Mouse (Mus musculus) intestine, embryonic 15.5 days (tissue): ENCODE data around the gene Ncoa1. TPM values are rescaled to one million over a fixed set of nuclear protein-coding genes. Genes with fewer than 3 reads are reported as not detected.

Source experiments
- ATAC-seq: fragments of 200-750 bp; cut with Nextera tagmentation; 2 replicates; pipeline ENCODE4 v1.8.0; 2017; ENCODE audit warnings: moderate TSS enrichment, moderate library complexity
- H3K27ac ChIP-seq: fragments of 300-500 bp; sonication (generic); 2 replicates; pipeline ENCODE4 v1.5.1; 2015; ENCODE audit warnings: mild to moderate bottlenecking, inconsistent platforms
- H3K27me3 ChIP-seq: fragments of 300-500 bp; sonication (generic); replicated peaks from 2 replicates; pipeline ENCODE4 v1.6.1; 2015; ENCODE audit warnings: inconsistent platforms
- H3K36me3 ChIP-seq: fragments of 300-500 bp; sonication (generic); 2 replicates; pipeline ENCODE4 v1.6.1; 2015; ENCODE audit warnings: inconsistent platforms
- H3K4me1 ChIP-seq: fragments of 300-500 bp; sonication (generic); replicated peaks from 2 replicates; pipeline ENCODE4 v1.6.1; 2015; ENCODE audit warnings: inconsistent platforms
- H3K4me2 ChIP-seq: fragments of 300-500 bp; sonication (generic); replicated peaks from 2 replicates; pipeline ENCODE4 v1.6.1; 2015; ENCODE audit warnings: mild to moderate bottlenecking, inconsistent platforms
- H3K4me3 ChIP-seq: fragments of 300-500 bp; sonication (generic); replicated peaks from 2 replicates; pipeline ENCODE4 v1.5.1; 2015; ENCODE audit warnings: inconsistent platforms
- H3K9ac ChIP-seq: fragments of 300-500 bp; sonication (generic); 2 replicates; pipeline ENCODE4 v1.6.1; 2015; ENCODE audit warnings: inconsistent platforms
- H3K9me3 ChIP-seq: fragments of 300-500 bp; sonication (generic); 2 replicates; pipeline ENCODE4 v1.6.1; 2016; ENCODE audit warnings: inconsistent platforms
- WGBS: fragments of 180-500 bp; shearing (Covaris S2); methylation state at CpG from one replicate; pipeline ENCODE4 v1.1.7; 2015; 5-methylcytosine and 5-hydroxymethylcytosine counted together
- polyA plus RNA-seq: library from polyadenylated mRNA; unstranded; fragments of >200 nt; fragmentation: Nextera tagmentation; extraction: Ambion mirVana; gene quantifications from 2 replicates; pipeline ENCODE4 v1.2.1, GENCODE M21; 2015

The Ncoa1 gene
- polyA plus RNA-seq, 1 experiment from 2014 or later = 6.3 TPM

- Histone ChIP-seq H3K27me3 (no peaks in the 10 kb centered on the region), H3K4me3 (peak overlapping the region; percentile 68), H3K27ac (no peak overlapping the region), H3K4me2 (peak overlapping the region; percentile 71), H3K36me3 (0 out of 2 replicates have a peak, but pooled peaks cover 11% of the 10 kb centered on the region), H3K4me1 (0 out of 2 replicates have a peak, but pooled peaks cover 7% of the 10 kb centered on the region), H3K9ac (peak overlapping the region; percentile 57), H3K9me3 (no peaks in the 10 kb centered on the region)
- ATAC-seq = no peak
- 33% methylated on average over 4 of the region's 4 CpGs for WGBS
Measured at GRCm38 (mm10) chr12:4232777-4233176, 244.2 kb downstream of the Ncoa1 start.

DNA sequence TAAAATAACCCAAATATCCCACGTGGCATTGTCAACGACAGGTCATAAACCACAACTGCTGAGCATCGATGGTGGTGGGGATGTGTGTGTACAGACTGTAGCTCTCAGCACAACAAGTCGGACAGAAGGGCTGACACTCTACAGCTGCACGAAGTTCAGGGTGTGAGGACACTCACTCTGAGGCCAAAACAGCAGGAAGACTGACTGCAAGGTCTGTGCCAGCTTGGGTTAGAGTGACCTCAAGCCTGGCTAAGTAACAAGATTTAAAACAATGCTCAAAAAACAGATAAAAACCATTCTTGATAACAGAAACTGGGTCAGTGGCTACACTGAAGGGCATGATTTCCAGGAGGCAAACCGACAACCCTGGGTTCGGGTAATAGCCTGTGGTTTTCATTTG, 246.8 kb downstream of the Ncoa1 start:
- ATAC-seq = no peak
- Histone ChIP-seq H3K4me1 (0 out of 2 replicates have a peak, but pooled peaks cover 7% of the 10 kb centered on the region), H3K9ac (no peak overlapping the region), H3K27me3 (no peaks in the 10 kb centered on the region), H3K4me2 (no peak overlapping the region), H3K36me3 (peaks cover 20% of the 10 kb centered on the region; the same call in 1 of the 2 replicates), H3K9me3 (no peaks in the 10 kb centered on the region), H3K27ac (no peak overlapping the region), H3K4me3 (no peak overlapping the region)
- 91% methylated on average over 7 of the region's 7 CpGs for WGBS

- H3K36me3 ChIP-seq = peaks cover 12% of the 10 kb centered on the region; the same call in 1 of the 2 replicates
- no peaks in the 10 kb centered on the region for H3K4me1 ChIP-seq
- no peak overlapping the region for H3K9ac ChIP-seq
Measured at GRCm38 (mm10) chr12:4212908-4213307, 264.1 kb downstream of the Ncoa1 start.

DNA sequence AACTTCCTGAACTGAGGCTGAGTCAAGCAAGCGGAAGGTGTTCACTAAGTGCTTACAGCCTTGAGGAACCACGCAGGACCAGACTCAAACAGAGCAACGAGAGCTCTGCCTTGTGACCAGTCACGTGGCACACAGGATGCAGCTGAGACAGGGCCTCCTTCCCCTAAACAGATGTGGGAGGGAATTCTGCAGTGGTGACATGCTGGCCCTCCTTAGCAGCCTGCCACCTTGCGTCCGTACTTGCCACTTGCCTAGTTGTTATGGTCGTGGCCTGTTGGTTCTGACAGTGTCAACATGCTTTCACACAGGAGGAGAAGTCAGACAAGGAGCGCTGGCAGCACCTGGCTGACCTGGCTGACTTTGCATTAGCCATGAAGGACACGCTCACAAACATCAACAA, 265.8 kb downstream of the Ncoa1 start:
- no peak for ATAC-seq
- Histone ChIP-seq H3K4me2 (no peak overlapping the region), H3K27me3 (no peaks in the 10 kb centered on the region), H3K4me3 (no peak overlapping the region), H3K9me3 (no peaks in the 10 kb centered on the region), H3K4me1 (no peaks in the 10 kb centered on the region), H3K27ac (no peak overlapping the region), H3K9ac (no peak overlapping the region), H3K36me3 (peaks cover 13% of the 10 kb centered on the region; the same call in 1 of the 2 replicates)
- 88% methylated on average over 9 of the region's 9 CpGs for WGBS

More at GRCm38 (mm10) chr12:4212908-4213307, 264.1 kb downstream of the Ncoa1 start:
- ATAC-seq = peak; percentile 32; the same call in 1 of the 2 replicates
- no peaks in the 10 kb centered on the region for H3K9me3 ChIP-seq
- no peak overlapping the region for H3K4me2 ChIP-seq
- H3K27ac ChIP-seq = no peak overlapping the region
- no peaks in the 10 kb centered on the region for H3K27me3 ChIP-seq
- no peak overlapping the region for H3K4me3 ChIP-seq
- WGBS = 78% methylated on average over 8 of the region's 8 CpGs

DNA sequence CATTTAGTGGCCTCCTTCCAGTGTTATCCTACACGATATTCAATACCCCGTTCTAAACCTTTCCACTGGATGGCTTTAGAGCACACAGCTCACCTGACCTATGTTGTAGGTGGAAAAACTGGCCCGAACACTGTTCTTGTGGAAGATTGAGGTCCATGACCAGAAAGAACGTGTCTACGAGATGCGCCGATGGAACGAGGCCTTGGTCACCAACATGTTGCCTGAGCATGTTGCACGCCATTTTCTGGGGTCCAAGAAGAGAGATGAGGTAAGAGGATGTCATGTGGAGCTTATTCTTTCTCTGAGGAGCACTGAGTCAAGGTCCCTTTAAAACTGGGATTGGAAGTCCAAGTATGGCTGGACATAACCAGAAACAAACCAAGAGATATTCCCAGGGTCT, 267.8 kb downstream of the Ncoa1 start:
- Histone ChIP-seq H3K27ac (no peak overlapping the region), H3K4me3 (no peak overlapping the region), H3K4me2 (no peak overlapping the region), H3K36me3 (peaks cover 10% of the 10 kb centered on the region; the same call in 1 of the 2 replicates), H3K9me3 (no peaks in the 10 kb centered on the region), H3K9ac (no peak overlapping the region), H3K27me3 (no peaks in the 10 kb centered on the region), H3K4me1 (no peaks in the 10 kb centered on the region)
- 97% methylated on average over 9 of the region's 9 CpGs for WGBS
- no peak for ATAC-seq

GRCm38 (mm10) chr12:4208405-4209133, 268.4 kb downstream of the Ncoa1 start:
- no peak overlapping the region for H3K9ac ChIP-seq
- no peak overlapping the region for H3K27ac ChIP-seq
- H3K4me1 ChIP-seq = no peaks in the 10 kb centered on the region
- peaks cover 6% of the 10 kb centered on the region; the same call in 1 of the 2 replicates for H3K36me3 ChIP-seq
- ATAC-seq = 0 out of 2 replicates have a peak, but pooled peaks have one; percentile 49
- H3K4me3 ChIP-seq = no peak overlapping the region
- no peak overlapping the region for H3K4me2 ChIP-seq
- WGBS = 83% methylated on average over 15 of the region's 15 CpGs
- H3K27me3 ChIP-seq = no peaks in the 10 kb centered on the region
- no peaks in the 10 kb centered on the region for H3K9me3 ChIP-seq

DNA sequence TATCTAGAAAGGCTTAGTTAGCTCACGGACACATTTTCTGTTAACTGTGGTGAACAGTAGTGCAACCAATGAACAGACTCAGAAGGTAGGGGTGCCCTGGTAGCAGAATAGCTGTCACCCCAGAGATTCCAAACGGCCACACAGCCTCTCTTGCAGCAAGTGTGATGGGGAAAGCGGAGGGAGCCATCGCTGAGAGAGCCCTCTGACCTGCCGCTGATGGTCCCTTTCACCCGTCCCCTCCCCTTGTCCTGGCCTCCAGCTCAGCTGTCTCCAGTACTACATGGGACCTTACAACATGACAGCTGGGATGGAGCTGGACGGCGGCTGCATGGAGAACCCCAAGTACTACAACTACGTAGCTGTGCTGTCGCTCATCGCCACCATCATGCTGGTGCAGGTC, 270.9 kb downstream of the Ncoa1 start:
- Histone ChIP-seq H3K36me3 (peaks cover 5% of the 10 kb centered on the region; the same call in 1 of the 2 replicates), H3K9me3 (no peaks in the 10 kb centered on the region), H3K27me3 (no peaks in the 10 kb centered on the region), H3K4me1 (no peaks in the 10 kb centered on the region), H3K9ac (no peak overlapping the region), H3K4me3 (no peak overlapping the region), H3K4me2 (no peak overlapping the region), H3K27ac (no peak overlapping the region)
- no peak for ATAC-seq
- WGBS = 95% methylated on average over 11 of the region's 11 CpGs

- H3K27me3 ChIP-seq = no peaks in the 10 kb centered on the region
- no peak overlapping the region for H3K4me3 ChIP-seq
- no peak overlapping the region for H3K27ac ChIP-seq
- peaks cover 18% of the 10 kb centered on the region; the same call in 1 of the 2 replicates for H3K36me3 ChIP-seq
- 91% methylated on average over 4 of the region's 4 CpGs for WGBS
- H3K9ac ChIP-seq = no peak overlapping the region
- no peaks in the 10 kb centered on the region for H3K4me1 ChIP-seq
- ATAC-seq = no peak
- no peak overlapping the region for H3K4me2 ChIP-seq
- H3K9me3 ChIP-seq = no peaks in the 10 kb centered on the region
Measured at GRCm38 (mm10) chr12:4202206-4202605, 274.8 kb downstream of the Ncoa1 start.

GRCm38 (mm10) chr12:4201454-4202200, 275.4 kb downstream of the Ncoa1 start:
- ATAC-seq = no peak
- WGBS = 93% methylated on average over 13 of the region's 13 CpGs
- Histone ChIP-seq H3K4me3 (no peak overlapping the region), H3K36me3 (peaks cover 18% of the 10 kb centered on the region; the same call in 1 of the 2 replicates), H3K9ac (no peak overlapping the region), H3K4me1 (no peaks in the 10 kb centered on the region), H3K9me3 (no peaks in the 10 kb centered on the region), H3K4me2 (no peak overlapping the region), H3K27ac (no peak overlapping the region), H3K27me3 (no peaks in the 10 kb centered on the region)

DNA sequence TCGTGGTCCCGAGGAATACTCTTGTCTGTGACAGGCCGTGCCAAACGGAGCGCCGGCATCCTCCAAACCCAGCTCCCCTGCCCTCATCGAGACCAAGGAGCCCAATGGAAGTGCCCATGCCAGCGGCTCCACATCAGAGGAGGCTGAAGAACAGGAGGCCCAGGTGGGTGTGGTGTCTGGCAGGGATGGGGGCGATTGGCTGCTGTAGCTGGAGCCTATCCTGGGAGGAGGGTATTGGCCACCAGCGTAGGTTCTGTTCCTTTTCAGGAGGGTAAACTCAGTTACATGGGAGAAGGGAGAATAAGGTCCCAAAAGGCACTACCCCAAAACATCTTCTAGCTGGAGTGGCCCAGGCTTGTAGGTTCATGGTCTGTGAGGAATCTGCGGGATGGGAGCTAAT, 277.7 kb downstream of the Ncoa1 start:
- H3K27ac ChIP-seq = no peak overlapping the region
- H3K27me3 ChIP-seq = no peaks in the 10 kb centered on the region
- H3K36me3 ChIP-seq = peaks cover 15% of the 10 kb centered on the region; the same call in 1 of the 2 replicates
- ATAC-seq = no peak
- no peak overlapping the region for H3K9ac ChIP-seq
- H3K4me2 ChIP-seq = no peak overlapping the region
- 94% methylated on average over 11 of the region's 11 CpGs for WGBS
- no peak overlapping the region for H3K4me3 ChIP-seq
- no peaks in the 10 kb centered on the region for H3K4me1 ChIP-seq
- no peaks in the 10 kb centered on the region for H3K9me3 ChIP-seq

DNA sequence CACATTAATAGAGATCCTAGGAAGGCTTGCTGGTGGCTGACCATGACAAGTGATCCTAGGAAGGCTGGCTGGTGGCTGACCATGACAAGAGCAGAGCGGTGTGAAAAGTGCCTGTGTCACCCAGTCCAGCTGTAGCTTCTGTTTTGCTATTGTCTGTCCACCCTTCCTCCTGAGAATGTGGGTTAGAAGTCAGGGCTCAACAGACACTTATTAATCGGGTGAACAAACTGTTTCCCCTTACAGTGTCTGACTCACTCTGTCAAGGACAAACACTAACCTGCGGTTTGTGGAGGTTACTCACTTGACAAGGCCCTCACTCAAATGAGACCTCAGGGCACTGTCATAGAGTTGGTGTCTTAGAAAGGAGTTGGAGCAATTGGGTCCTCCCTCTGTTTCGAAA, 278.3 kb downstream of the Ncoa1 start:
- Histone ChIP-seq H3K27ac (no peak overlapping the region), H3K27me3 (no peaks in the 10 kb centered on the region), H3K4me2 (no peak overlapping the region), H3K9me3 (no peaks in the 10 kb centered on the region), H3K4me1 (peaks cover 1% of the 10 kb centered on the region; the same call in 1 of the 2 replicates), H3K4me3 (no peak overlapping the region), H3K36me3 (peaks cover 15% of the 10 kb centered on the region; the same call in 1 of the 2 replicates), H3K9ac (no peak overlapping the region)
- ATAC-seq = no peak
- 80% methylated on average over 4 of the region's 4 CpGs for WGBS
